Mouse (Mus musculus) C2C12 (cell line): ENCODE results near the gene Duox1.

Source experiments
- CEBPB ChIP-seq: IDR thresholded peaks from one replicate; pipeline ENCODE4 v1.6.1; 2011; ENCODE audit warnings: low read depth, mild to moderate bottlenecking, control low read depth, moderate library complexity
- CTCF ChIP-seq: IDR thresholded peaks from one replicate; pipeline ENCODE4 v1.5.1; 2011; ENCODE audit not compliant: control insufficient read depth, insufficient read depth, insufficient read length
- FOSL1 ChIP-seq: IDR thresholded peaks from one replicate; pipeline ENCODE4 v1.8.0; 2011; ENCODE audit warnings: mild to moderate bottlenecking, low read length; ENCODE audit not compliant: poor library complexity, insufficient read depth, severe bottlenecking
- MAX ChIP-seq: IDR thresholded peaks from one replicate; pipeline ENCODE4 v1.6.1; 2011; ENCODE audit warnings: mild to moderate bottlenecking, control low read depth
- MYOD1 ChIP-seq: IDR thresholded peaks from one replicate; pipeline ENCODE4 v1.6.1; 2011; ENCODE audit warnings: low read depth; ENCODE audit not compliant: control insufficient read depth, insufficient read length
- MYOG ChIP-seq: IDR thresholded peaks from one replicate; pipeline ENCODE4 v1.6.1; 2011; ENCODE audit not compliant: control insufficient read depth, insufficient read length; ENCODE audit errors: extremely low read depth
- USF1 ChIP-seq: IDR thresholded peaks from one replicate; pipeline ENCODE4 v1.6.1; 2011; ENCODE audit warnings: low read depth, mild to moderate bottlenecking, control low read depth, moderate library complexity

DNA sequence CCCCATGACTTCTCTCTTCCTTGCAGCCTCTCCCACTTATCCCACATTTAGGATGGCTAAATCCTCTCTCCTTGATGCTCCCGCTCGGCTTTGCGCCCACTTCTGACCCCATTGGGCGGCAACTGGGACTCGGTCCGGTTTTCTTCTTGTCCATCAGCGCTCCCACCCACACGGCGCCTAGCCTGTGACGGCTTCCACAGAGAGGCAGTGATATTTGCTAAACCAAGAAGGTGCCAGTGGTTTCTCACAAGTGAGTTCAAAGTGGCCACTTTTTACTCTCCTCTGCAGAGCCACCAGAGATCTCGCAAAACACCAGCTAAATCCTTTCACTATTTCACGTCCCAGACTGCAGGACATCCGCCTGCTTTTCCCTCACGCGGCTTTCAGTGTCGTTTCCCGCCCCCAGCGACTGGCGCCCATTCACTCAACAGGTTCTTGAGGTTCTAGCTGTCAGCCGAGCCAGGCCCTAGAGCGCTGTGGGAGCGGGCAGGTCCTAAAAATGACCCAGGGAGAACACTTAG is 60.6 kb downstream of the Duox1 start:
- TF ChIP-seq CTCF (no peak), CEBPB (no peak), FOSL1 (no peak), USF1 (no peak), MAX (peak; percentile 44), MYOG (no peak), MYOD1 (no peak)
